Mouse (Mus musculus): ENCODE data around the gene Eif5. TPM values are rescaled to one million over a fixed set of nuclear protein-coding genes. Genes with fewer than 3 reads are reported as not detected.

Eif5 gene
- total and polyA plus RNA-seq, 3 experiments, result 201 to 330 (median 276) TPM

DNA sequence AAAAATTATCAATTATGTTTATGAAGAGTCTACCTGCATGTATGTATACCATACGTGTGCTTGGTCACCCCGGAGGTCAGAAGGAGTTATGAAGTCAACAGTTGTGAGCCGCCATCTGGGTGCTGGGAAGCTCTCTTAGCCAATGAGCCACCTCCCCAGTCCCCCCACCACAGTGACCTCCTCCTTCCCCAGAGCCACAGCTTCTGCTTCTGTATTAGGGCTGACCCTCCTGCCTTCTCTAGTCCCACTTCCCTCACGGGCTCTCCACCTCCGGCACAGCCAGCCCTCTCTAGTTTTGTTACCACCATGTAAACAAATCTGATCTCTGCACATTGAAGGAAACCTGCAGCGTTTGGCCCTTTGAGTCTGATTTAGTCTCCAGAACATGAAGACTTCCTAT, 19.7 kb downstream of the Eif5 start:
- Histone ChIP-seq H3K27me3 (ENCODE audit: control insufficient read depth in 1 of 2, insufficient read depth in 2 of 2, low read length in 2 of 2) (no peaks in the 10 kb centered on the region), H3K9ac (ENCODE audit: control insufficient read depth, low read depth, low read length, poor library complexity, severe bottlenecking) (no peak overlapping the region), H3K27ac (ENCODE audit: control insufficient read depth, low read depth, low read length) (no peak overlapping the region), H3K36me3 (ENCODE audit: control insufficient read depth in 1 of 2, insufficient read depth in 2 of 2, low read length in 2 of 2) (peaks cover 0 to 6% of the 10 kb centered on the region in 2 experiments; a peak in 2 of 4 replicates), H3K4me1 (ENCODE audit: control insufficient read depth in 1 of 2, insufficient read depth in 2 of 2, low read length in 2 of 2) (peaks cover 6 to 19% of the 10 kb centered on the region in 2 experiments), H3K4me3 (ENCODE audit: control insufficient read depth in 1 of 2, insufficient read depth in 1 of 2, low read depth in 2 of 2, low read length in 2 of 2) (no peak overlapping the region), H3K9me3 (replicated peaks; ENCODE audit: insufficient read depth, low read length) (no peaks in the 10 kb centered on the region), H3K79me2 (ENCODE audit: control insufficient read depth, insufficient read depth, low read length, poor library complexity) (no peaks in the 10 kb centered on the region)
- no peak for DNase-seq (ENCODE audit: low read depth, low spot score)
- no peak for TF ChIP-seq POLR2AphosphoS5 (IDR thresholded peaks at IDR 0.05; ENCODE audit: borderline replicate concordance, low read depth, low read length)
- no peak for TF ChIP-seq JUND (IDR thresholded peaks at IDR 0.05; ENCODE audit: low read depth, low read length)
- no peak for TF ChIP-seq ELF1 (IDR thresholded peaks at IDR 0.05; ENCODE audit: low read depth, low read length)
- TF ChIP-seq MYB (IDR thresholded peaks at IDR 0.05; ENCODE audit: low read depth, low read length), result no peak
- TF ChIP-seq MYC (IDR thresholded peaks at IDR 0.05; ENCODE audit: low read depth, low read length), result no peak
- no peak for TF ChIP-seq CHD2 (IDR thresholded peaks at IDR 0.05; ENCODE audit: low read length)
- TF ChIP-seq USF1 (IDR thresholded peaks at IDR 0.05; ENCODE audit: low read depth, low read length), result no peak
- TF ChIP-seq GABPA (IDR thresholded peaks at IDR 0.05; ENCODE audit: low read depth, low read length), result no peak

DNA sequence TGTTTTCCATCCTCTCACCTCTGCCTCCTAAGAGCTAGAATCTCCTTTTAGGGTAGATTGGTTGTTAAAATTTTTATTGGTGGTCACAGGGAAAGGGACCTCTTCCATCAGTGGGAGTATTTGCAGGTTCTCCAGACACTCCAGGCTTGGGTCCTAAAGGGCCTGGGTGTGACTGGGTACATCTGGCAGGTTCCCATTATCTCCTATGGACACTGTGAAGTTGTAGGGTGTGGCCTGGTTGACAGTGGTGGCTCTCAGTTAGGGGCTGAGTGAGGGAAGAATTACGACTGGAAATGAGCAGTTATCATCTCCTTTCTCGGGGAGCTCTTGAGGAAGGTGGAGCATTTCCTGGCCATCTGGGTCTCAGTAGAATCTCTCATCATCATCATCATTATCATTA, 20.8 kb downstream of the Eif5 start:
- no peak for TF ChIP-seq ZMIZ1 (IDR thresholded peaks at IDR 0.05; ENCODE audit: low read depth, low read length)
- TF ChIP-seq TCF12 (IDR thresholded peaks at IDR 0.05; ENCODE audit: low read depth, low read length), result no peak
- no peak for TF ChIP-seq JUND (IDR thresholded peaks at IDR 0.05; ENCODE audit: low read depth, low read length)
- no peak for TF ChIP-seq MXI1 (IDR thresholded peaks at IDR 0.05; ENCODE audit: low read depth, low read length)
- TF ChIP-seq MYC (IDR thresholded peaks at IDR 0.05; ENCODE audit: low read depth, low read length), result no peak
- no peak for TF ChIP-seq NELFE (IDR thresholded peaks at IDR 0.05; ENCODE audit: low read depth, low read length)
- no peak for TF ChIP-seq SMC3 (IDR thresholded peaks at IDR 0.05; ENCODE audit: low read depth, low read length)
- no peak for TF ChIP-seq EP300 (IDR thresholded peaks at IDR 0.05; ENCODE audit: low read depth in 1 of 2, low read length in 2 of 2)
- TF ChIP-seq SIN3A (IDR thresholded peaks at IDR 0.05; ENCODE audit: low read length), result no peak
- no peak for TF ChIP-seq USF1 (IDR thresholded peaks at IDR 0.05; ENCODE audit: low read depth, low read length)
- TF ChIP-seq MYB (IDR thresholded peaks at IDR 0.05; ENCODE audit: low read depth, low read length), result no peak
- Histone ChIP-seq H3K9ac (ENCODE audit: control insufficient read depth, low read depth, low read length, poor library complexity, severe bottlenecking) (no peak overlapping the region), H3K79me2 (ENCODE audit: control insufficient read depth, insufficient read depth, low read length, poor library complexity) (no peaks in the 10 kb centered on the region), H3K27ac (ENCODE audit: control insufficient read depth, low read depth, low read length) (no peak overlapping the region), H3K4me3 (ENCODE audit: control insufficient read depth in 1 of 2, insufficient read depth in 1 of 2, low read depth in 2 of 2, low read length in 2 of 2) (no peak overlapping the region; a peak in 1 of 4 replicates), H3K27me3 (ENCODE audit: control insufficient read depth in 1 of 2, insufficient read depth in 2 of 2, low read length in 2 of 2) (no peaks in the 10 kb centered on the region), H3K9me3 (replicated peaks; ENCODE audit: insufficient read depth, low read length) (no peaks in the 10 kb centered on the region), H3K4me1 (ENCODE audit: control insufficient read depth in 1 of 2, insufficient read depth in 2 of 2, low read length in 2 of 2) (peaks cover 11 to 22% of the 10 kb centered on the region in 2 experiments), H3K36me3 (ENCODE audit: control insufficient read depth in 1 of 2, insufficient read depth in 2 of 2, low read length in 2 of 2) (peaks cover 0 to 8% of the 10 kb centered on the region in 2 experiments; a peak in 2 of 4 replicates)
- no peak for DNase-seq (ENCODE audit: low read depth, low spot score)
